Mouse (Mus musculus): ENCODE measurements around the gene Olfr1039.
"Not testable (repeated sequence)": the region's sequence is repeated elsewhere in the genome, so short reads cannot be mapped to it uniquely, and the experiment has no call there.

Gene Olfr1039

GRCm38 (mm10) chr2:86135828-86136227 lies at the start of gene Olfr1039:
Gene Olfr1039, minus strand, starts transcription at chr2:86135928.
- DNase-seq = no peak

GRCm38 (mm10) chr2:86179950-86180349 lies 44.2 kb upstream of the Olfr1039 start:
- DNase-seq = no peak

GRCm38 (mm10) chr2:86177720-86178119 lies 42.0 kb upstream of the Olfr1039 start, which contains the start of gene Olfr1044:
Gene Olfr1044, minus strand, starts transcription at chr2:86177820.
- no peak for DNase-seq

GRCm38 (mm10) chr2:86175422-86175821 lies 39.7 kb upstream of the Olfr1039 start:
- not testable (repeated sequence) for DNase-seq

- DNase-seq = no peak
Observed at GRCm38 (mm10) chr2:86167422-86167821, 31.7 kb upstream of the Olfr1039 start, which contains the start of gene Olfr1043. Gene Olfr1043, minus strand, starts transcription at chr2:86167522.

- no peak for DNase-seq
Observed at GRCm38 (mm10) chr2:86161738-86162137, 26.0 kb upstream of the Olfr1039 start, which contains the start of gene Olfr1042. Gene Olfr1042, minus strand, starts transcription at chr2:86161838.

GRCm38 (mm10) chr2:86146632-86147031 lies 10.9 kb upstream of the Olfr1039 start, which contains the start of gene Olfr1040:
Gene Olfr1040, minus strand, starts transcription at chr2:86146732.
- DNase-seq = no peak

- DNase-seq = no peak
Observed at GRCm38 (mm10) chr2:86087285-86087684, 48.4 kb downstream of the Olfr1039 start, which contains the start of gene Olfr1037. Gene Olfr1037, minus strand, starts transcription at chr2:86087385.

- not testable (repeated sequence) for DNase-seq
Observed at GRCm38 (mm10) chr2:86080478-86080877, 55.2 kb downstream of the Olfr1039 start.
